Mouse (Mus musculus) lung, postnatal 0 days (tissue): ENCODE results near the gene Atxn7l1. TPM values are rescaled to one million over a fixed set of nuclear protein-coding genes. Genes with fewer than 3 reads are reported as not detected.

Experiments
- ATAC-seq: fragments of 200-750 bp; cut with Nextera tagmentation; 2 replicates; pipeline ENCODE4 v1.8.0; 2017; ENCODE audit warnings: moderate library complexity
- DNase-seq: peaks from one replicate; pipeline ENCODE4 v3.0.0-alpha.2; 2016; ENCODE audit warnings: low spot score
- H3K27ac ChIP-seq: fragments of 300-500 bp; sonication (generic); 2 replicates; pipeline ENCODE4 v1.5.1; 2014; ENCODE audit warnings: antibody characterized with exemption, mild to moderate bottlenecking, low read length, mixed read lengths
- H3K27me3 ChIP-seq: fragments of 300-500 bp; sonication (generic); replicated peaks from 2 replicates; pipeline ENCODE4 v1.6.1; 2014; ENCODE audit warnings: low read length, mixed read lengths; ENCODE audit not compliant: insufficient read depth
- H3K36me3 ChIP-seq: fragments of 300-500 bp; sonication (generic); 2 replicates; pipeline ENCODE4 v1.6.1; 2014; ENCODE audit warnings: low read length, mixed read lengths; ENCODE audit not compliant: insufficient read depth
- H3K4me1 ChIP-seq: fragments of 300-500 bp; sonication (generic); 2 replicates; pipeline ENCODE4 v1.6.1; 2014; ENCODE audit warnings: antibody characterized with exemption, low read depth, low read length, mixed read lengths; ENCODE audit not compliant: insufficient read depth
- H3K4me2 ChIP-seq: fragments of 300-500 bp; sonication (generic); replicated peaks from 2 replicates; pipeline ENCODE4 v1.6.1; 2014; ENCODE audit warnings: low read depth, mild to moderate bottlenecking, low read length, moderate library complexity, mixed read lengths
- H3K4me3 ChIP-seq: fragments of 300-500 bp; sonication (generic); 2 replicates; pipeline ENCODE4 v1.5.1; 2014; ENCODE audit warnings: low read depth, low read length
- H3K9ac ChIP-seq: fragments of 300-500 bp; sonication (generic); replicated peaks from 2 replicates; pipeline ENCODE4 v1.6.1; 2014; ENCODE audit warnings: low read depth, mild to moderate bottlenecking
- H3K9me3 ChIP-seq: fragments of 300-500 bp; sonication (generic); 2 replicates; pipeline ENCODE4 v1.6.1; 2016; ENCODE audit warnings: low read length, mixed read lengths
- CTCF ChIP-seq: IDR thresholded peaks from 2 replicates; pipeline ENCODE4 v1.5.1; 2016; ENCODE audit warnings: antibody characterized with exemption, mild to moderate bottlenecking
- EP300 ChIP-seq: IDR thresholded peaks from 2 replicates; pipeline ENCODE4 v1.6.1; 2016; ENCODE audit warnings: antibody characterized with exemption, mild to moderate bottlenecking, control low read depth
- WGBS: fragments of 180-500 bp; shearing (Covaris S2); extraction: QIAGEN DNeasy Blood & Tissue Kit; methylation state at CpG from one replicate; pipeline ENCODE4 v1.1.7; 2014; 5-methylcytosine and 5-hydroxymethylcytosine counted together
- polyA plus RNA-seq: library from polyadenylated mRNA; unstranded; fragments of >200 nt; fragmentation: Nextera tagmentation; extraction: Ambion mirVana; gene quantifications from 2 replicates; pipeline ENCODE4 v1.2.1, GENCODE M21; 2015

Atxn7l1 gene
- polyA plus RNA-seq, 1 experiment from 2014 or later: 10.2 TPM

GRCm38 (mm10) chr12:33369555-33369954, 222.1 kb downstream of the Atxn7l1 start:
- Histone ChIP-seq H3K4me3 (no peak overlapping the region), H3K36me3 (0 out of 2 replicates have a peak, but pooled peaks cover 4% of the 10 kb centered on the region), H3K4me2 (no peak overlapping the region), H3K9ac (no peak overlapping the region), H3K9me3 (no peaks in the 10 kb centered on the region), H3K27me3 (no peaks in the 10 kb centered on the region), H3K27ac (no peak overlapping the region), H3K4me1 (no peaks in the 10 kb centered on the region)
- TF ChIP-seq EP300 (no peak), CTCF (no peak)
- DNase-seq (no peak), ATAC-seq (no peak)
- 82% methylated on average over 3 of the region's 3 CpGs for WGBS

GRCm38 (mm10) chr12:33379624-33380445, 232.3 kb downstream of the Atxn7l1 start:
- ATAC-seq: peak; percentile 89
- Histone ChIP-seq H3K4me3 (0 out of 2 replicates have a peak overlapping the region, but pooled peaks have one; percentile 1), H3K9me3 (no peaks in the 10 kb centered on the region)

GRCm38 (mm10) chr12:33388842-33389241, 241.3 kb downstream of the Atxn7l1 start:
- H3K27me3 ChIP-seq: no peaks in the 10 kb centered on the region
- no peaks in the 10 kb centered on the region for H3K36me3 ChIP-seq
- ATAC-seq (peak; percentile 67), DNase-seq (peak; percentile 86)
- WGBS: 9% methylated on average over 5 of the region's 5 CpGs
- no peak overlapping the region for H3K9ac ChIP-seq
- no peak overlapping the region for H3K4me3 ChIP-seq
- TF ChIP-seq EP300 (no peak), CTCF (peak; percentile 93)
- H3K9me3 ChIP-seq: no peaks in the 10 kb centered on the region
- H3K27ac ChIP-seq: no peak overlapping the region
- no peaks in the 10 kb centered on the region for H3K4me1 ChIP-seq
- H3K4me2 ChIP-seq: no peak overlapping the region

More at GRCm38 (mm10) chr12:33379624-33380445, 232.3 kb downstream of the Atxn7l1 start:
- Histone ChIP-seq H3K4me1 (no peaks in the 10 kb centered on the region), H3K27me3 (no peaks in the 10 kb centered on the region), H3K4me2 (peak overlapping the region; percentile 54), H3K9ac (no peak overlapping the region), H3K27ac (no peak overlapping the region), H3K36me3 (no peaks in the 10 kb centered on the region)
- 18% methylated on average over 22 of the region's 22 CpGs for WGBS
- TF ChIP-seq EP300: 0 out of 2 replicates have a peak, but pooled peaks have one; percentile 32
- peak; percentile 81 for TF ChIP-seq CTCF
- DNase-seq: peak; percentile 86

- H3K9me3 ChIP-seq: no peaks in the 10 kb centered on the region
- no peak overlapping the region for H3K4me2 ChIP-seq
- no peaks in the 10 kb centered on the region for H3K36me3 ChIP-seq
- H3K9ac ChIP-seq: no peak overlapping the region
- TF ChIP-seq CTCF (no peak), EP300 (no peak)
- DNase-seq (no peak), ATAC-seq (no peak)
- H3K4me1 ChIP-seq: no peaks in the 10 kb centered on the region
- no peak overlapping the region for H3K27ac ChIP-seq
- H3K4me3 ChIP-seq: no peak overlapping the region
- WGBS: 45% methylated on average over 2 of the region's 2 CpGs
- H3K27me3 ChIP-seq: no peaks in the 10 kb centered on the region
Observed at GRCm38 (mm10) chr12:33390844-33391560, 243.5 kb downstream of the Atxn7l1 start.

- H3K27me3 ChIP-seq: no peaks in the 10 kb centered on the region
- H3K9ac ChIP-seq: no peak within 1 kb of the TSS
- DNase-seq: peak; percentile 18
- WGBS: 12% methylated on average over 24 of the region's 24 CpGs
- H3K36me3 ChIP-seq: no peaks in the 10 kb centered on the region
- TF ChIP-seq CTCF (0 out of 2 replicates have a peak, but pooled peaks have one; percentile 7), EP300 (no peak)
- H3K4me3 ChIP-seq: no peak within 1 kb of the TSS
- no peak within 1 kb of the TSS for H3K27ac ChIP-seq
- H3K4me2 ChIP-seq: peak within 1 kb of the TSS; percentile 35
- no peaks in the 10 kb centered on the region for H3K4me1 ChIP-seq
- no peaks in the 10 kb centered on the region for H3K9me3 ChIP-seq
- ATAC-seq: no peak
Observed at GRCm38 (mm10) chr12:33394804-33395623, 247.5 kb downstream of the Atxn7l1 start, which contains the start of gene Efcab10. TSS of gene Efcab10 (plus strand) at chr12:33394854.
